Mouse (Mus musculus): ENCODE data around the gene Zfp423. TPM values are rescaled to one million over a fixed set of nuclear protein-coding genes. Genes with fewer than 3 reads are reported as not detected.

Gene Zfp423
- polyA plus RNA-seq, 1 experiment from 2014 or later = 7.5 TPM

DNA sequence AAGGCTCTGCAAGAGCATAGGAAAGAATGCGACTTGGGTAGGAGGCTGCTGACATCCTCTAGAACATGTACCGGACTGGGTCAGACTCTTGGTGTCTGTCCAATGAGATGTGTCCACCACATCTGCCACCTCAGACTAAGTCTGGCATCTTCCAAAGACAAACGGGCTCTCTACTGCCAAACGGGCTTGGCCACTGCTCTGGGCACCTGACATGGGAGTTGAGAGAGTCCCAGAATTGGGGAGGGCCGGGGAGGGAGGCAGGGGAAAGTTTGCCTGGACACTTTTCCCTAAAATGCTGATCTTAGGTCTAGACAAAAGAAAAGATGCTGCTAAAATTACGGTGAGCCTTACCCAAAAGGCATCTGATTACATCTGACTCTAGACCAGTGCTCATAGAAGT is 36.5 kb downstream of the Zfp423 start:
- ATAC-seq (ENCODE audit: low read depth) = no peak
- Histone ChIP-seq H3K9ac (ENCODE audit: low read length) (no peak overlapping the region), H3K9me3 (ENCODE audit: control insufficient read depth, low read length) (no peaks in the 10 kb centered on the region), H3K4me3 (ENCODE audit: low read length) (no peak overlapping the region), H3K27ac (ENCODE audit: low read length) (no peak overlapping the region), H3K27me3 (ENCODE audit: control insufficient read depth, insufficient read depth, low read depth, low read length) (no peaks in the 10 kb centered on the region), H3K4me1 (replicated peaks; ENCODE audit: control insufficient read depth, insufficient read depth, low read length) (peaks cover 19% of the 10 kb centered on the region), H3K4me2 (ENCODE audit: low read depth, low read length) (no peak overlapping the region), H3K36me3 (ENCODE audit: control insufficient read depth, insufficient read depth, low read length) (no peaks in the 10 kb centered on the region)
- WGBS = 73% methylated on average over 6 of the region's 6 CpGs

DNA sequence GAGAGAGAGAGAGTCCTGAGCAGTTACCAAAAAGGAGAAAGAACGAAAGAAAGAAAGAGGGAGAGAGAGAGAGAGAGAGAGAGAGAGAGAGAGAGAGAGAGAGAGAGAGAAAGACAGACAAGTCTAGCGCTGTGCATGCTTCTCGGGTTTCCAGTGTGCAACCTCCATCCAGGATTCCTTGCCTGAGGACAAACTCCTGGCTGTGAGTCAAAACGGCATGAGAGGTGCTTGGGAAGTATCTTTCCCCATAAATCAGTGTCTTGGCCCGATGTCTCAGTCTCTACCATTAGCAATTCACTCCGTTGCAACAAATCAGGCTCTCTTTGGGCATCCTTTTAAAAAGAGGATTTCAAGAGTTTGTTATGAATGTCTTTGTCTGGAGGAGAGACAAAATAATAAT is 36.9 kb downstream of the Zfp423 start:
- Histone ChIP-seq H3K27ac (ENCODE audit: low read length) (no peak overlapping the region), H3K36me3 (ENCODE audit: control insufficient read depth, insufficient read depth, low read length) (no peaks in the 10 kb centered on the region), H3K4me3 (ENCODE audit: low read length) (no peak overlapping the region), H3K9ac (ENCODE audit: low read length) (no peak overlapping the region), H3K27me3 (ENCODE audit: control insufficient read depth, insufficient read depth, low read depth, low read length) (no peaks in the 10 kb centered on the region), H3K4me2 (ENCODE audit: low read depth, low read length) (no peak overlapping the region), H3K9me3 (ENCODE audit: control insufficient read depth, low read length) (no peaks in the 10 kb centered on the region), H3K4me1 (replicated peaks; ENCODE audit: control insufficient read depth, insufficient read depth, low read length) (peaks cover 20% of the 10 kb centered on the region)
- WGBS = 52% methylated on average over 6 of the region's 6 CpGs
- no peak for ATAC-seq (ENCODE audit: low read depth)

DNA sequence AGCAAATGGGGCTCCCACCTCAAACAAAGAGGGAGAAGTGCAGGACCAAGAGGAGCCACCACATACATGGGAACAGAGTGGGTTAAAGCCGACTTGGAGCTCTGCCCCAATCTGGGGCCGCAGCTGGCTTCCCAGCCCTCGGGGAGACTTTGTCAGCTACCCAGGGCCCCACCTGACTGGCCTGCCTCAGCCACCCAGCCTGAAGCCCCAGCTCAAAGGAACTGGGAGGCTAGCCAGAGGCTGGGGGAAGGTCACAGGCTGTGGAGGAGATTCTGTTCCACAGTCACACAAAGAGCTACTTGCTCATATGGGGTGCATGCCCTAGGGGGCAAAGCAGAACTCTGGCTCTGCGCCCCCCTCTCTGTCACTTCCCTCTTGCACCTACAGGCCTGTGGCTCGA is 41.4 kb downstream of the Zfp423 start:
- Histone ChIP-seq H3K4me2 (ENCODE audit: low read depth, low read length) (no peak overlapping the region), H3K9ac (ENCODE audit: low read length) (no peak overlapping the region), H3K27ac (ENCODE audit: low read length) (no peak overlapping the region), H3K4me1 (replicated peaks; ENCODE audit: control insufficient read depth, insufficient read depth, low read length) (peaks cover 27% of the 10 kb centered on the region), H3K9me3 (ENCODE audit: control insufficient read depth, low read length) (no peaks in the 10 kb centered on the region), H3K4me3 (ENCODE audit: low read length) (no peak overlapping the region), H3K36me3 (ENCODE audit: control insufficient read depth, insufficient read depth, low read length) (no peaks in the 10 kb centered on the region), H3K27me3 (ENCODE audit: control insufficient read depth, insufficient read depth, low read depth, low read length) (no peaks in the 10 kb centered on the region)
- WGBS = 32% methylated on average over 5 of the region's 5 CpGs
- no peak for ATAC-seq (ENCODE audit: low read depth)

DNA sequence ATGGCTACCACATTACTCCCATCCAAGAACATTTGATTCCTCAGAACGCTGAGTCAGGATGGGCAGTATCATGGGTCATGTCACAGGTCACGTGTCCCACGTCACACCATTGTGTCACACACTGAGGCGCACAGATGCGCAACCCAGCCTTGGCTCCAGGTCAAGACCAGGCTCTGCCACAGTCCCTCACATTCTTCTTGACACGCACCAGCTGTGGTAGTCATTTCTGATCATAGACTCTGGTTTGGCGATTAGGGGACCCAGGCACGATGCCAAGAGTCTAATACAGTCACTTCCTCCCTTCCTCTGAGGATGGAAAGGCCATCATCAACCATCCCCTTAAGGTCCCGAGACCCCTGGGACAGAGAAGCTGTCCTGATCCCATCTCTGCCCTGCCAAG is 43.6 kb downstream of the Zfp423 start:
- Histone ChIP-seq H3K27me3 (ENCODE audit: control insufficient read depth, insufficient read depth, low read depth, low read length) (no peaks in the 10 kb centered on the region), H3K9ac (ENCODE audit: low read length) (no peak overlapping the region), H3K27ac (ENCODE audit: low read length) (no peak overlapping the region), H3K4me1 (replicated peaks; ENCODE audit: control insufficient read depth, insufficient read depth, low read length) (peaks cover 27% of the 10 kb centered on the region), H3K4me3 (ENCODE audit: low read length) (no peak overlapping the region), H3K9me3 (ENCODE audit: control insufficient read depth, low read length) (no peaks in the 10 kb centered on the region), H3K36me3 (ENCODE audit: control insufficient read depth, insufficient read depth, low read length) (no peaks in the 10 kb centered on the region), H3K4me2 (ENCODE audit: low read depth, low read length) (no peak overlapping the region)
- ATAC-seq (ENCODE audit: low read depth) = peak; percentile 43
- WGBS = 40% methylated on average over 9 of the region's 9 CpGs

DNA sequence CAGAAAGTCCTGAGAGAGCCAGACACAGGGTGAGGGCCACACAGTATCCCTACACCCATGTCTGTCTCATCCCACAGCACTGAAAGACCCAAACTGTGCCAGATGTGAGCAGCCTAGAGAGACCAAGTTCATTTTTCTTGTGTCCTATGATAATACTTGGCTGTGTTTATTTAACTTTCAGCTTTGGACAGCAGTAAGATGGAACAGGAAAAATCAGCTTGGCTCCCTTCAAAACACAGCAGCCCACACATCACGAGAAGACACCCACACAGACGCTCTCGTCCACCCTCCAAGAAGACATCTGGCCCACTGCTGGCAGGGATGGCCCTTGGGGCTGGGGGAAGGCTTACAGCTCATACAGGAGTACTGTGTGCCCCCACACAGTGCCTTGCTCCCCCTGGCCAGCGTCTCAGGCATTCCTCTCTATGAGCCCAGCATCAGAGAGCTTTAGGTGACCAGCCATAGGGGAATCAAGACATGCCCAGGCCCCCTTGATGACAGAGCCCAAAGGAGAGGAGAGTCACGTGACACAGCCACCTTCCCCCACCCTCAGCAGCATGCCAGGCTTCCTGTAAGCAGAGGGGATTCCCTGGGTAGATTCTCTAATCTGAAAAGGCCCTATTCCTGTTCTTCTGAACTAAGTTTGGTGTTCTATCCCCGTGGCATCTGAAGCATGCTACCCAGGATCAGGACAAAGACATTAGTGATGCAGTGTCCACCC is 45.0 kb downstream of the Zfp423 start:
- Histone ChIP-seq H3K9ac (ENCODE audit: low read length) (no peak overlapping the region), H3K36me3 (ENCODE audit: control insufficient read depth, insufficient read depth, low read length) (no peaks in the 10 kb centered on the region), H3K9me3 (ENCODE audit: control insufficient read depth, low read length) (no peaks in the 10 kb centered on the region), H3K27me3 (ENCODE audit: control insufficient read depth, insufficient read depth, low read depth, low read length) (no peaks in the 10 kb centered on the region), H3K4me2 (ENCODE audit: low read depth, low read length) (no peak overlapping the region), H3K4me1 (replicated peaks; ENCODE audit: control insufficient read depth, insufficient read depth, low read length) (peaks cover 27% of the 10 kb centered on the region), H3K27ac (ENCODE audit: low read length) (peak overlapping the region; percentile 75), H3K4me3 (ENCODE audit: low read length) (no peak overlapping the region)
- ATAC-seq (ENCODE audit: low read depth) = peak; percentile 84
- 30% methylated on average over 6 of the region's 6 CpGs for WGBS

DNA sequence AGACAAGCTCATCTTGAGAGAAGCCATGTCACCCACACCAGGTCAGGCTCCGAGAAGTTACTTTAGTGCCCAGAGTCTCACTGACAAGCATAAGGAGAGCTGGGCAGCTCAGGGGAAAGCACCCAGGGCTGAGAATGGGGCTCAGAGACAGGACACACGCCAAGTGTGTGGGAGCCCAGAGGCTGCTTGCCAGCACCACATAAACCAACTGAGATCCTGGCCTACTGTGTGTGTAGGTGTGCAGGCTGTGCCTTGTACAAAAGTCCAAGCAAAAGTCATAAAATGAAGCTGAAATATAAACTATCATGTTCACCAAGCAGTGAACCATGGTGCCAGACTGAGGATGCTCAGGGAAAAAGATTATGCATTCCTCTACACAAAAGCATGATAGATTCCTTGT is 50.5 kb downstream of the Zfp423 start:
- 77% methylated on average over 2 of the region's 2 CpGs for WGBS
- peaks cover 4% of the 10 kb centered on the region for H3K4me1 ChIP-seq (replicated peaks; ENCODE audit: control insufficient read depth, insufficient read depth, low read length)
- H3K9me3 ChIP-seq (ENCODE audit: control insufficient read depth, low read length) = no peaks in the 10 kb centered on the region
- no peaks in the 10 kb centered on the region for H3K36me3 ChIP-seq (ENCODE audit: control insufficient read depth, insufficient read depth, low read length)
- no peak overlapping the region for H3K4me3 ChIP-seq (ENCODE audit: low read length)
- no peaks in the 10 kb centered on the region for H3K27me3 ChIP-seq (ENCODE audit: control insufficient read depth, insufficient read depth, low read depth, low read length)
- no peak for ATAC-seq (ENCODE audit: low read depth)
- no peak overlapping the region for H3K4me2 ChIP-seq (ENCODE audit: low read depth, low read length)
- H3K27ac ChIP-seq (ENCODE audit: low read length) = no peak overlapping the region
- no peak overlapping the region for H3K9ac ChIP-seq (ENCODE audit: low read length)

DNA sequence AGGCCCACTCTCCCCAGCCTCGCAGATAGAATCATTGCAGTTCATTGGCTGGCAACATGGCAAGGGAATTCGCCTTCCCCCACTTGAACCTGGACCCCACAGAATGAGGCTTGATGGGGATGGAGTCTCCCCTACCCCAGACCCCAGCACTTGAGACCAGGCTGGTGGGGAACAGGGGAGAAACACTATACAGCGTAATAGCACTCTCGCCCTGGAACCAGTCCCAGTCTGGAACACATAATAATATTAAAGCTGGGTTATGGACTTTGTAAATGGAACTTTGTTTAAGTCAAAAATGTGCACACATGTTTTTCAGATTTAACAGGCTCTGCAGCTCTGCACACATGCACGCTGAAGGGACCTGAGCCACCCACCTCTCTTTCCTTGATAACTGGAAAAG is 54.0 kb downstream of the Zfp423 start:
- no peaks in the 10 kb centered on the region for H3K27me3 ChIP-seq (ENCODE audit: control insufficient read depth, insufficient read depth, low read depth, low read length)
- no peak overlapping the region for H3K9ac ChIP-seq (ENCODE audit: low read length)
- 75% methylated on average over 5 of the region's 5 CpGs for WGBS
- H3K36me3 ChIP-seq (ENCODE audit: control insufficient read depth, insufficient read depth, low read length) = no peaks in the 10 kb centered on the region
- no peaks in the 10 kb centered on the region for H3K9me3 ChIP-seq (ENCODE audit: control insufficient read depth, low read length)
- no peak for ATAC-seq (ENCODE audit: low read depth)
- H3K4me1 ChIP-seq (replicated peaks; ENCODE audit: control insufficient read depth, insufficient read depth, low read length) = 0 out of 2 replicates have a peak, but pooled peaks cover 2% of the 10 kb centered on the region
- H3K4me3 ChIP-seq (ENCODE audit: low read length) = no peak overlapping the region
- H3K27ac ChIP-seq (ENCODE audit: low read length) = no peak overlapping the region
- no peak overlapping the region for H3K4me2 ChIP-seq (ENCODE audit: low read depth, low read length)

DNA sequence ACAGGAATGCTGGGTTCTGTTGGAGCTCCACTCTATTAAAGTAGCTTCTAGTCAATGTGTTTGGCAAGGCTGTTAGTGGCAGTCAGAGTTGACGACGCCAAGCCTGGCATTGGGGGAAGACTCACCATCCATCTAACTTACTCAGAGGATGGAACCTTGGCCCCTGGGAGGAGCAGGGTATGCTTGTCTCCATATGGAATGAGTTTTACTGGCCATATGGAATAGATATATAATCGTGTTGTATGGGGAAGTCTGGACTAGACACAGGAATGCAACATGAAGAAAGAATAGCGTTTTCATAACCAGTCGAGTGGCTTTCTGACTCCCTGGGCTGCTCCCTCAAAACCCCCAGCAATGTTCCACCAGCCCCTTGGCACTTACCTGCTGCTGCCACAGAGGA is 55.3 kb downstream of the Zfp423 start:
- 74% methylated on average over 5 of the region's 5 CpGs for WGBS
- Histone ChIP-seq H3K9me3 (ENCODE audit: control insufficient read depth, low read length) (no peaks in the 10 kb centered on the region), H3K36me3 (ENCODE audit: control insufficient read depth, insufficient read depth, low read length) (no peaks in the 10 kb centered on the region), H3K27ac (ENCODE audit: low read length) (no peak overlapping the region), H3K4me1 (replicated peaks; ENCODE audit: control insufficient read depth, insufficient read depth, low read length) (0 out of 2 replicates have a peak, but pooled peaks cover 2% of the 10 kb centered on the region), H3K27me3 (ENCODE audit: control insufficient read depth, insufficient read depth, low read depth, low read length) (no peaks in the 10 kb centered on the region), H3K4me3 (ENCODE audit: low read length) (no peak overlapping the region), H3K4me2 (ENCODE audit: low read depth, low read length) (no peak overlapping the region), H3K9ac (ENCODE audit: low read length) (no peak overlapping the region)
- no peak for ATAC-seq (ENCODE audit: low read depth)

DNA sequence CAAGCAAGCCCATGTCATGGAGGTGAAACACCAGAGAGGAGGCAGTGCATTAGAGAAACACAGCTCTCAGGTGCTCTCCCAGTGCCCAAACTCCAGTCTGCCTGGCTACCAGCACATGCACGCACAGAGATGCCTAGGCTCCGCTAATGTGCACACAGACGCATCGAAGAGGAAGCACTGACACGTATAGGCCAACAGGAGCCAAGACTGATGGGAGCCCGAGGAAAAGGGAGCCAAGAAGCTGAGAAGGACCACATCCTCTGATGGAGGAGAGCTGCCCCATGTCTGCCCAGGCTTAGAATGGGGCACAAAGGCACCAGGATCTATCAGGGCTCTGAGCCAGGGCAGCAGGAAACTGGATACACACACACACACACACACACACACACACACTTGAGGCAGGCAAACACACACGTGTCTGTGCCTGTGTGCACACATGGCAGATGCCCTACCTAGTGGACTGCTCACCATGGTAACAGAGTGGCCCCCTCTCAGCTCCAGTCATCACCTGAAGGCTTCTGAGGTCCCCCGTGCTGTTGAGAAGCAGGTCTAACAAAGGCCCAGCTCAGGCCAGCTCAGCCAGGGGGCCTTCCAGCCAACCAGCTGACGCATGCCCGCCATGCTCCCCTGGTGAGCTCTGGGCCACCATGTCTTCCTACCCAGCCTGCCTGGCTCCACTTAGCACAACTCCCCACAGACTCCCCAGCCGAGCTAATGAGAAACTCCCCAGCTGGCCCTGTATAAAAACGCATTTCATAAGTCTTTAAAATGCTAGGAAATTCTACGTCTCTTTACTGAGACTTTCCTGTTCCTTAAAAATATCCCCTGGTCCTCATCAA is 64.0 kb downstream of the Zfp423 start:
- Histone ChIP-seq H3K9me3 (ENCODE audit: control insufficient read depth, low read length) (no peaks in the 10 kb centered on the region), H3K4me3 (ENCODE audit: low read length) (no peak overlapping the region), H3K9ac (ENCODE audit: low read length) (no peak overlapping the region), H3K4me2 (ENCODE audit: low read depth, low read length) (no peak overlapping the region), H3K27ac (ENCODE audit: low read length) (no peak overlapping the region), H3K4me1 (replicated peaks; ENCODE audit: control insufficient read depth, insufficient read depth, low read length) (peaks cover 30% of the 10 kb centered on the region), H3K27me3 (ENCODE audit: control insufficient read depth, insufficient read depth, low read depth, low read length) (no peaks in the 10 kb centered on the region), H3K36me3 (ENCODE audit: control insufficient read depth, insufficient read depth, low read length) (no peaks in the 10 kb centered on the region)
- 57% methylated on average over 13 of the region's 13 CpGs for WGBS
- no peak for ATAC-seq (ENCODE audit: low read depth)
